Mouse (Mus musculus): ENCODE measurements around the gene Gpi1. TPM values are rescaled to one million over a fixed set of nuclear protein-coding genes. Genes with fewer than 3 reads are reported as not detected.
"Not testable (repeated sequence)": the region's sequence is repeated elsewhere in the genome, so short reads cannot be mapped to it uniquely, and the experiment has no call there.

Gene Gpi1
- polyA plus RNA-seq, 1 experiment from 2014 or later = 260 TPM

DNA sequence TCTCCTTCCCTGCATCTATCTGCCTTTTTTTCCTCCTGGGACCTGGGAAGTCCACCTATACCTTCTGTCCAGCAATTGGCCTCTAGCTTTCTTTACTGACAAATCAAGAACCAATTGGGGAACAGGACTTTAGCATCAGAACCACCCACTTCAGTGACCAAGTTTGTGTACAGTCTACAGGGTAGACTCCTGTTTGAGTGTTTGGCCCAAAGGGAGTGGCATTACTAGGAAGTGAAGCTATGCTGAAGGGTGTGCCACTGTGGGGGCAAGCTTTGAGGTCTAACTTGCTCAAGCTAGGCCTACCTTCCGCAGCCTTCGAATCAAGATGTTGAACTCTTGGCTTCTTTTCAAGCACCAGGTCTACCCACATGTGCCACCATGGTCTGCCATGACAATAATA lies 29.3 kb downstream of the Gpi1 start:
- no peaks in the 10 kb centered on the region for H3K27me3 ChIP-seq
- H3K9me3 ChIP-seq = no peaks in the 10 kb centered on the region
- no peak overlapping the region for H3K4me2 ChIP-seq
- H3K27ac ChIP-seq = no peak overlapping the region
- H3K9ac ChIP-seq = no peak overlapping the region
- peaks cover 55% of the 10 kb centered on the region for H3K36me3 ChIP-seq (replicated peaks)
- H3K4me1 ChIP-seq = peaks cover under 1% of the 10 kb centered on the region; the same call in 1 of the 2 replicates
- 95% methylated on average over 2 of the region's 2 CpGs for WGBS
- no peak overlapping the region for H3K4me3 ChIP-seq (replicated peaks)
- no peak for ATAC-seq (ENCODE audit: low FRiP score)

DNA sequence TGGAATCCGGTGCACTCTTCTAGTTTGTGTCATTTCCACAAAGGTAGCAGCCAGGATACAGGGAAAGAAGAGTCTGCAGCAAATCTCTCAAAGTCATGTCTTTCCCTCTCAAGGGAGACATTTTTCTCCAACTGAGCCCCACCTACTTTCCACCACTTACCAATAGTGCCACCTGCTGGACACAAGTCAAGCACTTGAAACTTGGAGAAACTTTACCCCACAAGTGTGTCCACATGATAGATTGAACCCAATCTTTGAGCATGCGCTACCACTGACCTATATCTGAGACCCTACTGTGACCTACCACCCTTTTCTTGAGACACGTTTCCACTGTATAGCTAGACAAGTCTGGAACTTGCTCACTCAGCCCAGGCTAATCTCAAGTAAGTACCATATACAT lies 31.8 kb downstream of the Gpi1 start:
- WGBS = 53% methylated on average over 3 of the region's 3 CpGs
- Histone ChIP-seq H3K9ac (no peak overlapping the region), H3K4me2 (no peak overlapping the region), H3K27me3 (no peaks in the 10 kb centered on the region), H3K36me3 (replicated peaks) (peaks cover 30% of the 10 kb centered on the region), H3K4me3 (replicated peaks) (no peak overlapping the region), H3K4me1 (peaks cover 9% of the 10 kb centered on the region), H3K27ac (no peak overlapping the region), H3K9me3 (no peaks in the 10 kb centered on the region)
- ATAC-seq (ENCODE audit: low FRiP score) = no peak

DNA sequence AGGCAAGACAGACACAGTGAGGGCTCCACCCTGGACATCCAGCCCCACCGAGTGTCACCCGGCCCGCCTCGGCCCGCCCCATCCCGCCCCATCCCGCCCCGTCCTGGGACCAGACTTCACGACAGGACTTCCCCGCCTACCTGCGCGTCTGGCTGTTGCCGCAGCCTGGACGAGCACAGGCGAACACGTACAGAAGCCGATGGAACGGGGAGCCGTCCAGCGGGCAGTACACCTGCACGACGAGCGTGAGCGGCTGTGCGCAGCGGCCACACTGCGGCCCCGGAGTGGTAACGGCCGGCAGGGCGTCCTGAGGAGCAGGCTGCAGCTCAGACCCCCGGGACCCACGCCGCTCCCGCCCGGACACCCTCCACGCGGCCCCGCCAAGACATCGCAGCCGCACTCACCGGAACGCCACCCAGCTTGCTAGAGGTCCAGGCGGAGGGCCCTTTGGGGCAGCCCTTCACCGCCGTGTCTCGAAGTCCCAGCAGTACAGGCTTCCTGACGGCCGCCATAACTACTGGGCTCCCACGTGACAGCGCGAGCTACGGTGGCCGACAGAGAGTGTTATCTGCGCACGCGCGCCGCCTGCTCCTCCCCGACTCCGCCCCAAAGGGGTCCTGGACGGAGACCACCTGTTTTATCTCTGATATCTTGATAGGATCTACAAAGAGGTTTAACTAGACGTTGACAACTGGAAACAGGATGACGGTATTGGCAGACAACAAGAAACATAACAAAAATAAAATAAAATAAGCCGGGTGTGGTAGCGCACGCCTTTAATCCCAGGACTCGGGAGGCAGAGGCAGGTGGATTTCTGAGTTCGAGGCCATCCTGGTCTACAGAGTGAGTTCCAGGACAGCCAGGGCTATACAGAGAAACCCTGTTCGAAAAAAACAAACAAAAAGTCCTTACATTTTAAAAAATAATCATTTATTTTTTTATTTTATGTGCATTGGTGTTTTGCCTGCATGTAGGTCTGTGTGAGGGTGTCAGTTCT lies 33.7 kb downstream of the Gpi1 start, which contains the start of gene Pdcd2l:
Gene Pdcd2l (minus strand): TSS at position 530 of the 997 bp plus-strand sequence.
- Histone ChIP-seq H3K4me3 (replicated peaks) (peak within 1 kb of the TSS; percentile 96), H3K27ac (peak within 1 kb of the TSS; percentile 70), H3K9me3 (no peaks in the 10 kb centered on the region), H3K4me2 (peak within 1 kb of the TSS; percentile 75), H3K27me3 (no peaks in the 10 kb centered on the region), H3K4me1 (peaks cover 9% of the 10 kb centered on the region), H3K9ac (peak within 1 kb of the TSS; percentile 88), H3K36me3 (replicated peaks) (peaks cover 24% of the 10 kb centered on the region)
- peak; percentile 95 for ATAC-seq (ENCODE audit: low FRiP score)
- WGBS = 3% methylated on average over 67 of the region's 70 CpGs

DNA sequence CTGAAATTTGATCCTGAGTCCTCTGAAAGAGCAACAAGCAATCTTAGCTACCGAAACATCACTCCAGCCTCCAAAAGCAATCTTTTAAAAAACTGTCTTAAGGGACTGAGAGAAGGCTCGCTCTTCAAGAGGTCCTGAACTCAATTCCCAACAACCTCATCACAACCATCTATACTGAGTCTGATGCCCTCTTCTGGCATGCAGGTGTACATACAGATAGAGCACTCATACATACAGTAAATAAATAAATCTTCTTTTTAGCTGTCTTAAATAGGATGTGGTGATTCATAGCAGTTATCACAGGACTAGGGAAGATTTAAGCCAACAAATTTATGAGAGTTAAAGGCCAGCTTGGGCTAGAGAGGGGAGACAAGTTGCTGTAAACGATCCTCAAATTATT lies 34.5 kb downstream of the Gpi1 start:
- 52% methylated on average over 3 of the region's 3 CpGs for WGBS
- H3K27me3 ChIP-seq = no peaks in the 10 kb centered on the region
- peak overlapping the region; percentile 96 for H3K4me3 ChIP-seq (replicated peaks)
- peaks cover 9% of the 10 kb centered on the region for H3K4me1 ChIP-seq
- H3K4me2 ChIP-seq = peak overlapping the region; percentile 75
- peaks cover 16% of the 10 kb centered on the region for H3K36me3 ChIP-seq (replicated peaks)
- no peak overlapping the region for H3K27ac ChIP-seq
- 0 out of 2 replicates have a peak, but pooled peaks have one; percentile 30 for ATAC-seq (ENCODE audit: low FRiP score)
- peak overlapping the region; percentile 88 for H3K9ac ChIP-seq
- H3K9me3 ChIP-seq = no peaks in the 10 kb centered on the region

DNA sequence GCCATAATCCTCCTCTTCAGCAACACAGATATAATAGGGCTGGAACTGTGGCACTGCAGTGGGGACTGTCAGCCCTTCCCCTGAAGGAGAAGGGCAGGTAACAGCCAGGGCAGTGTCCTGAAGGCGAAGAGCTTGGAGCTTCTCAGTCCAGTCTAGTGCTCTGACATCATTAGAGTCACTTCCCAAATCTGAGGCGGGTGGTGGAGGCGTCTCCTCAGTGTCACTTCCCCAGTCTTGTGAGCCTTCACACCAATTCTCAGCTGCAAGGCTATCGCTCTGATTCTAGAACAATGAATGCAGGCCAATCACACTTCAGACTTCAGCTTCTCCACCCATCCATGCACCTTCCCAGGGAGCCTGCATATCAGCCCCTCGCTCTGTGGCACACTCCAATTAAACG lies 37.3 kb downstream of the Gpi1 start:
- no peaks in the 10 kb centered on the region for H3K27me3 ChIP-seq
- peaks cover 35% of the 10 kb centered on the region for H3K36me3 ChIP-seq (replicated peaks)
- H3K4me2 ChIP-seq = no peak overlapping the region
- H3K4me3 ChIP-seq (replicated peaks) = no peak overlapping the region
- H3K9ac ChIP-seq = no peak overlapping the region
- no peaks in the 10 kb centered on the region for H3K9me3 ChIP-seq
- no peak overlapping the region for H3K27ac ChIP-seq
- 92% methylated on average over 6 of the region's 6 CpGs for WGBS
- ATAC-seq (ENCODE audit: low FRiP score) = no peak
- peaks cover 9% of the 10 kb centered on the region for H3K4me1 ChIP-seq

DNA sequence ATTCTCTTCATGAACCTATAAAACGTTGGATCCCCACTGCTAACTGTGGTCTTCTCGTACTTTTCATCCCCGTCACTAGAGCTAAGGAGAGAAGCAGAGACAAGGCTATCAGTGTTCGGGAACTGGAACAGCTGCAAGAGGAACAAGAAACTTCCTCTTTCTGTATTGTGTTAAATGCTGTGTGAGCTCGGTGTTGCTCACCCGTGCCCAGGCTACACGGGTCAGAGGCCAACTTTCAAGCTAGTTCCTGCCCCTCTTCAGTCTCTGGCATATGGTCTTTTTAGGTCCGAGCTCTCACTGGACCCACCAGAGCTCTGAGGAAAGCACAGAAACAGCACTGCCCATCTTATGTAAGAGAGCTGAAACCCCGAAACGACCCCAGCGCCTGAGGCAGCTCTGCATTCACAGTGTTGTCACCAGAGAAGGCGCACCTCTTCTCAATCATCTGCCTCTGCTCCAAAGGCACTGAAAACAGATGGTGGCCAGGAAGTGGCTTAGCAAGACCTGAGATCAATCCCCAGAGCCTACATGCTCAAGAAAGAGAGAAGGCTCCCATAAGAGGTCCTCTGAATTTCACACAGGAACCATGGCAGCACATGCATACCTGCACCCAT lies 40.7 kb downstream of the Gpi1 start:
- Histone ChIP-seq H3K4me2 (no peak overlapping the region), H3K9ac (no peak overlapping the region)

DNA sequence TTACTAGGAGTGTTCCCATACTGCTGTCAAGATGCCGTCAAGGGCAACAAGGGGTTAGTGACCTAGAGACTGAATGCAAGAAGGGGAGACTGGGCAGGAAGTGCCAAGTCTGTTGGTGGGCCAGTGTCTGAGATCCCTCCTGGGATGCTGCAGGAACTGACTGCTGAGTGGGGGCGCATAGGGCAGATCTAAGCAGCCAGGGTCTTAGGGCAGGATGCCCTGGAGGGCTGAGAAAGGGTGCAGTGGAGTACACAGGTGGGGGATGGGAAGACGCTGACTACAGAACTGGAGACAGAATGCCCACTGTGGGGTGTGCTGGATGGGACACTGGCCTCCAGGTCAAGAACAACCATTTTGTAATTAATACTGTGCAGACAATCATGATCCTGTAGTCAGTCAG lies 46.3 kb downstream of the Gpi1 start:
- Histone ChIP-seq H3K9ac (no peak overlapping the region), H3K27me3 (no peaks in the 10 kb centered on the region), H3K4me1 (no peaks in the 10 kb centered on the region), H3K27ac (no peak overlapping the region), H3K36me3 (replicated peaks) (peaks cover 54% of the 10 kb centered on the region), H3K9me3 (no peaks in the 10 kb centered on the region), H3K4me2 (no peak overlapping the region), H3K4me3 (replicated peaks) (no peak overlapping the region)
- ATAC-seq (ENCODE audit: low FRiP score) = no peak
- 84% methylated on average over 3 of the region's 3 CpGs for WGBS

More for the DNA sequence above, 40.7 kb downstream of the Gpi1 start:
- Histone ChIP-seq H3K9me3 (no peaks in the 10 kb centered on the region), H3K27ac (no peak overlapping the region), H3K4me1 (no peaks in the 10 kb centered on the region), H3K4me3 (replicated peaks) (no peak overlapping the region), H3K36me3 (replicated peaks) (peaks cover 64% of the 10 kb centered on the region), H3K27me3 (no peaks in the 10 kb centered on the region)
- no peak for ATAC-seq (ENCODE audit: low FRiP score)
- WGBS = 92% methylated on average over 12 of the region's 12 CpGs

DNA sequence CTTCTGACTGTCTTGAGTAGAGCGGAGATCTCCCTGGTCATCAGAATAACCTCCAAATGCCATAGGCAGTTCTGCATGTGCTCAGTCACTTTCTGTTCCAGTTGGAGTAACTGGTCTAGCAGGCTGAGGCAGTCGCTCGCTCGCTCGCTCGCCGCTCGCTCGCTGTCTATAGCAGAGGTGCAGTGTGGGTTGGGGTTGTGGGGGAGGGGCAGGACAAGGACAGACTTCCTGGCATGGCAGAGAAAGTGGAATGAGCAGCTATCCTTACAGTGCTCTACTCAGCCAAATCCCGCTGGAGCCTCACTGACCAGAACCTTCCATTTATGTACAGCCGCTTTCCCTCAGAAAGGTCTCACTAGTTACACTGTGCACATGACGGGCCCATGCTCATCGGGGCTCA lies 46.8 kb downstream of the Gpi1 start:
- Histone ChIP-seq H3K4me1 (no peaks in the 10 kb centered on the region), H3K27ac (no peak overlapping the region), H3K4me2 (no peak overlapping the region), H3K36me3 (replicated peaks) (peaks cover 50% of the 10 kb centered on the region), H3K4me3 (replicated peaks) (no peak overlapping the region), H3K27me3 (no peaks in the 10 kb centered on the region), H3K9ac (no peak overlapping the region), H3K9me3 (no peaks in the 10 kb centered on the region)
- ATAC-seq (ENCODE audit: low FRiP score) = no peak
- 90% methylated on average over 13 of the region's 13 CpGs for WGBS

DNA sequence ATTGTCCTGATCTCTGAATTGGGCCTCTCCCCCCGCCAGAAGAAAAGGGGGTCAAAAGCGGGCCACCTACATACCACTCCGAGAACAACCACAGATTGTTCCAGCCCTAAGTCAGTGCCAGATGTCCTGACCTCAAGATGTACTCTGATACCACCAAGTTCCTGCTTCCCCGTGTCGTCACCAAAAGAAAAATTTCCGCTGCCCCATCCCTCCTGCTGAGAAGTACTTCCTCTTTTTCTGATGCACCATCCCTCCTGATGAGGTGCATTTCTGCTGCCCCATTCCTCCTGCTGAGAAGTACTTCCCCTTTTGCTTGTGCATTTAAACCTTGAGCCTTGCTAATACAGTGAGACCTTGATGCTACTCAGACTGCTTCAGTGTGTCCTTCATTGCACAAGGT lies 53.9 kb downstream of the Gpi1 start:
- not testable (repeated sequence) for H3K9ac ChIP-seq; H3K27ac ChIP-seq; H3K27me3 ChIP-seq; H3K4me1 ChIP-seq; ATAC-seq (ENCODE audit: low FRiP score); H3K9me3 ChIP-seq; H3K4me2 ChIP-seq; H3K4me3 ChIP-seq (replicated peaks); H3K36me3 ChIP-seq (replicated peaks)
- WGBS = 88% methylated on average over 6 of the region's 6 CpGs

DNA sequence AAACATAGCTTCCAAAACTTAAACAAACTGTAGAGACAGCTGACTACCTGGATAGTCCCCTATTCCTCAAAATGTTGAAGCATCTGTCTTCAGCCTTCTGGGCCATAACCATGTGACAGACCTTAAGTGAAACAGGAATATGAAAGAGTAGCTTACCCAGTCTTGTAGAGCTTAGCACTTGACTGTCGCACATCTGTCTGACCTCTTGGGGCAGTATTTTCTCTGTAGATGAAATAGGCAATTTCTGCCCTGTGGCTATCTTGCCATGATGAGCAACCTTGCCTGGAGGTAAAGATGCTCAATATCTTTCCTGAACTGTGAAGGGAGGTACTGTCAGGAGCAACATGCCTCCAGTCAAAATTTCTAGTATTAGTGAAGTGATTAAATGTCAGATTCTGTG lies 57.9 kb downstream of the Gpi1 start:
- 59% methylated on average over 1 of the region's 1 CpGs for WGBS
- Histone ChIP-seq H3K9ac (no peak overlapping the region), H3K27ac (no peak overlapping the region), H3K27me3 (no peaks in the 10 kb centered on the region), H3K36me3 (replicated peaks) (no peaks in the 10 kb centered on the region), H3K4me1 (peaks cover 8% of the 10 kb centered on the region), H3K9me3 (no peaks in the 10 kb centered on the region), H3K4me3 (replicated peaks) (no peak overlapping the region), H3K4me2 (no peak overlapping the region)
- no peak for ATAC-seq (ENCODE audit: low FRiP score)

DNA sequence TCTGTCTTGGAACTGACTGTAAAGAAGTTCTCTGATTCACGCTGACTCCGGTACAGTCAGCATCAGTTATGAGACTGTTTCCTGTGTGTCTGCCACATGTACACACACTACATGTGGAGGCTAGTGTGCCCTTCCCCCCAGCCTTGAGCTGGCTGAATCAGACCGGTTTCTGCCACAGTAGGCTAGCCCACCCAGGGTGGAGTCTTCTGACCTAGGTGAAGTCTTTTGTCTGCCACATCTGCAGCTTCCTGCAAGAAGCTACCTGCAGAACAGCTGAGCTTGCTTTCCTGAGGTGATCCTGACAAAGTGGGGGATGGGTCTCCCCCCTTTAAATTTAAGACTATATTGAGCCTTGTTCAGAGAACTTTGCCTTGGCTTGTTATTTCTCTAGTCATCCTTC lies 60.7 kb downstream of the Gpi1 start, which contains the start of gene Uba2:
Gene Uba2 (minus strand): TSS at position 146 of the 400 bp plus-strand sequence.
- WGBS = 83% methylated on average over 3 of the region's 3 CpGs
- H3K27me3 ChIP-seq = no peaks in the 10 kb centered on the region
- peak within 1 kb of the TSS; percentile 87; the same call in 1 of the 2 replicates for H3K27ac ChIP-seq
- H3K4me3 ChIP-seq (replicated peaks) = peak within 1 kb of the TSS; percentile 87
- no peak for ATAC-seq (ENCODE audit: low FRiP score)
- H3K9ac ChIP-seq = peak within 1 kb of the TSS; percentile 92; the same call in 1 of the 2 replicates
- H3K36me3 ChIP-seq (replicated peaks) = peaks cover 10% of the 10 kb centered on the region
- peaks cover 16% of the 10 kb centered on the region for H3K4me1 ChIP-seq
- no peaks in the 10 kb centered on the region for H3K9me3 ChIP-seq
- peak within 1 kb of the TSS; percentile 80 for H3K4me2 ChIP-seq

DNA sequence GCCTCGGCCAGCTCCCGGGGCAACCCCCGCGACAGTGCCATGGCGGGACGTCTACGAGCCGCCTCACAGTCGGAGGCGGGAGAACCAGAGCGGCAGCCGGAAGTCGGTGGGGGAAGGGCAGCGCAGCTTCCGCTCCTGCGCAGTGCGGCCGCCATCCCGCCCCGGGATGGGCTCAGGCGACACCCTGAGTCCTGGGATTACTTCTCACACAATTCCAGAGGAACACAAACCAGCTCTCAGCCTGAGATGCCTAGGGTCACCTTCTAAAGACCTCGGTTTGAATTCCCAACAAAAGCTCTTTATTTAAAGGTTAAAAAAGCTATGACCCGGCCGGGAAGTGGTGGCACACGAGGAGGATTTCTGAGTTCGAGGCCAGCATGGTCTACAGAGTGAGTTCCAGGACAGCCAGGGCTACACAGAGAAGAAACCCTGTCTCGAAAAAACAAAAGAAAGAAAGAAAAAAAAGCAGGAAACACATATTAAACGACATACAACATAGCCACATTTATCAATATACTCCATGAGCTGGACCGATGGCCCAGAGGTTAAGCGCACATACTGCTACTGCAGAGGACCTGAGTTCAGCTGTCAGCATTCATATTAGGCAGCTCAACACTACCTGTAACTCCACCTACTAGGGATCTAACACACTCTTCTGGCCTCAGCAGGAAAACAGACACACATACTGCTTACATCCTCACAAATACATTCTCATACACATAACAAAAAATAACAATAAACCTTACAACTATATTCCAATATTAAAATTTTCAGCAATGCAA lies 61.5 kb downstream of the Gpi1 start:
- H3K4me1 ChIP-seq = peaks cover 16% of the 10 kb centered on the region
- H3K9ac ChIP-seq = peak overlapping the region; percentile 92
- H3K36me3 ChIP-seq (replicated peaks) = peaks cover 16% of the 10 kb centered on the region
- WGBS = 11% methylated on average over 30 of the region's 30 CpGs
- peak overlapping the region; percentile 80 for H3K4me2 ChIP-seq
- no peaks in the 10 kb centered on the region for H3K9me3 ChIP-seq
- peak; percentile 96 for ATAC-seq (ENCODE audit: low FRiP score)
- no peaks in the 10 kb centered on the region for H3K27me3 ChIP-seq
- H3K27ac ChIP-seq = peak overlapping the region; percentile 87
- peak overlapping the region; percentile 87 for H3K4me3 ChIP-seq (replicated peaks)

Data from forebrain, embryonic 12.5 days (tissue).